ENCODE assay signal across 10 mouse cellular contexts in the genomic region with DNA sequence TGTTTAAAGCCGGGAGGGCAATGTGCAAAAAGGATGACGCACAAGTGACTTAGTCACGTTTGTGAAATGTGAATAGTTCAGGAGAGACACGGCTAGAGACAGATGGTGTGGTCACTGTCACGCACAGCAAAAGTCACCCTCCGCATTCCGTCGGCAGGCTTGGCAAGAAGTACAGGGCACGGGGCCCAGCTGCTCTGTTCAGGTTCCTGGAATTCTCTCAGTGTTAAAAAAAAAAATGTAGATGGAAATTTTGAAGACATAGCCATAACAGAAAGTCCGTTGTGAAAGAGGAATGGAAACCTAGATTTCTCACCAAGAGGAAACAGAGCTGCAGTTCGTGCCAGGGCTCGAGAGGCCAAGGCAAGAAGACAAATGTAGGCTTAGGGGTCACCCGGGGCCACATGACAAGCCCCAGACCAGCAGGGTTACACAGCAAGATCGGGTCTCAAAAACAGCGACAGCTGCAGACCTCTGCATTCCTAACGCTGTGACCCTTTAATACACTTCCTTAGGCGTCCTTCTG. TPM values are rescaled to one million over a fixed set of nuclear protein-coding genes. Genes with fewer than 3 reads are reported as not detected.
DNase-seq lines count a peak whose midpoint lies in the region; ATAC-seq lines count a peak whose summit lies in the region.
"Had no signal": no experiment of that assay in that cellular context is flagged by ENCODE, and none has a peak within 500 bp of the region (broad histone marks: within the 10 kb centered on the region; RNA-seq: fewer than 3 reads in every experiment).

No protein-coding gene starts in this region.

- H3K9ac ChIP-seq in embryonic facial prominence, embryonic 14.5 days (ENCODE audit: low read depth, low read length), result no peak overlapping the region
- H3K9ac ChIP-seq in forebrain, embryonic 13.5 days, result no peak overlapping the region

- no peaks in the 10 kb centered on the region for H3K9me3 ChIP-seq in embryonic facial prominence, embryonic 14.5 days (ENCODE audit: control insufficient read depth, low read length)
- H3K9me3 ChIP-seq in embryonic facial prominence, embryonic 10.5 days, result no peaks in the 10 kb centered on the region
- H3K9me3 ChIP-seq in forebrain, embryonic 13.5 days (replicated peaks), result no peaks in the 10 kb centered on the region

- peaks cover 11% of the 10 kb centered on the region for H3K4me1 ChIP-seq in embryonic facial prominence, embryonic 14.5 days (ENCODE audit: control insufficient read depth, insufficient read depth, low read length)
- H3K4me1 ChIP-seq in embryonic facial prominence, embryonic 10.5 days, result peaks cover 19% of the 10 kb centered on the region
- peaks cover 6% of the 10 kb centered on the region for H3K4me1 ChIP-seq in forebrain, embryonic 13.5 days

- no peaks in the 10 kb centered on the region for H3K27me3 ChIP-seq in embryonic facial prominence, embryonic 14.5 days (replicated peaks; ENCODE audit: control insufficient read depth, insufficient read depth, low read length)
- H3K27me3 ChIP-seq in embryonic facial prominence, embryonic 10.5 days (replicated peaks; ENCODE audit: low read depth, poor library complexity, severe bottlenecking), result no peaks in the 10 kb centered on the region
- no peaks in the 10 kb centered on the region for H3K27me3 ChIP-seq in forebrain, embryonic 13.5 days

- no peaks in the 10 kb centered on the region for H3K79me2 ChIP-seq in macrophage (ENCODE audit: inconsistent target)

- no peak overlapping the region for H3K4me3 ChIP-seq in embryonic facial prominence, embryonic 14.5 days (ENCODE audit: low read depth, low read length)
- H3K4me3 ChIP-seq in embryonic facial prominence, embryonic 10.5 days, result no peak overlapping the region
- 0 out of 2 replicates have a peak overlapping the region, but pooled peaks have one; percentile 5 for H3K4me3 ChIP-seq in macrophage (ENCODE audit: inconsistent target)
- no peak overlapping the region for H3K4me3 ChIP-seq in forebrain, embryonic 13.5 days

- H3K27ac ChIP-seq in embryonic facial prominence, embryonic 14.5 days (replicated peaks; ENCODE audit: low read depth, low read length), result peak overlapping the region; percentile 53; the same call in 1 of the 2 replicates
- no peak overlapping the region for H3K27ac ChIP-seq in embryonic facial prominence, embryonic 10.5 days (replicated peaks)
- peak overlapping the region; percentile 90 for H3K27ac ChIP-seq in macrophage
- H3K27ac ChIP-seq in forebrain, embryonic 13.5 days, result no peak overlapping the region

- WGBS in embryonic facial prominence, embryonic 14.5 days, result 39% methylated on average over 17 of the region's 17 CpGs
- 58% methylated on average over 17 of the region's 17 CpGs for WGBS in embryonic facial prominence, embryonic 10.5 days
- WGBS in macrophage (ENCODE audit: missing documents), result 2% methylated on average over 17 of the region's 17 CpGs
- 68% methylated on average over 17 of the region's 17 CpGs for WGBS in forebrain, embryonic 13.5 days

- ATAC-seq in embryonic facial prominence, embryonic 14.5 days (ENCODE audit: low read depth), result 0 out of 2 replicates have a peak, but pooled peaks have one; percentile 50
- ATAC-seq in forebrain, embryonic 13.5 days, result no peak

- peak overlapping the region; percentile 16; the same call in 1 of the 2 replicates for H3K4me2 ChIP-seq in embryonic facial prominence, embryonic 14.5 days (ENCODE audit: low read depth, low read length)
- H3K4me2 ChIP-seq in forebrain, embryonic 13.5 days, result no peak overlapping the region

- peaks cover 5% of the 10 kb centered on the region for H3K36me3 ChIP-seq in embryonic facial prominence, embryonic 14.5 days (ENCODE audit: control insufficient read depth, insufficient read depth, low read length)
- H3K36me3 ChIP-seq in embryonic facial prominence, embryonic 10.5 days (replicated peaks), result peaks cover 22% of the 10 kb centered on the region
- no peaks in the 10 kb centered on the region; the same call in 1 of the 2 replicates for H3K36me3 ChIP-seq in macrophage (ENCODE audit: inconsistent target)
- H3K36me3 ChIP-seq in forebrain, embryonic 13.5 days (ENCODE audit: poor library complexity, severe bottlenecking), result peaks cover 18% of the 10 kb centered on the region

- DNase-seq in embryonic facial prominence, embryonic 14.5 days (ENCODE audit: low spot score), result peak; percentile 56
- no peak for DNase-seq in embryonic facial prominence, embryonic 10.5 days (ENCODE audit: low spot score)
- peak; percentile 56 for DNase-seq in MN1 (ENCODE audit: low spot score)
- DNase-seq in fibroblast of lung, adult 2 months (ENCODE audit: low read depth), result peak; percentile 87
- peak; percentile 46 to 50 for DNase-seq in kidney, adult 8-10 months
- no peak for DNase-seq in retina, postnatal 1 day

RNA-seq across cellular contexts. Expression of a gene that starts 20.7 kb away (rescaled TPM):
- not detected in 2 replicates for polyA plus RNA-seq in embryonic facial prominence, embryonic 14.5 days (2014; fragmentation: Nextera tagmentation; extraction: Ambion mirVana)
- not detected in 2 replicates for polyA plus RNA-seq in embryonic facial prominence, embryonic 10.5 days (2016; fragmentation: Nextera tagmentation; extraction: Ambion mirVana)
- total RNA-seq in macrophage (2018; cell fraction: chromatin; rRNA removed), result not detected
- not detected for total RNA-seq in macrophage (2018; cell fraction: cytosol; rRNA removed)
- total RNA-seq in macrophage (2018; cell fraction: nucleus; rRNA removed), result not detected
- polyA plus RNA-seq in macrophage (2018), result not detected in 3 replicates
- not detected in 2 replicates for polyA plus RNA-seq in forebrain, embryonic 13.5 days (2015; fragmentation: Nextera tagmentation; extraction: Ambion mirVana)
- polyA plus RNA-seq: frontal cortex, adult 2 months; neural tube, embryonic 14.5 days had no signal

RNA-seq across cellular contexts. Expression of a gene that starts 21.2 kb away (rescaled TPM):
- polyA plus RNA-seq in embryonic facial prominence, embryonic 14.5 days (2014; fragmentation: Nextera tagmentation; extraction: Ambion mirVana), result 94.3 and 97.7 TPM in 2 replicates
- polyA plus RNA-seq in embryonic facial prominence, embryonic 10.5 days (2016; fragmentation: Nextera tagmentation; extraction: Ambion mirVana), result 151 and 152 TPM in 2 replicates
- 10 to 100 TPM; 24.1 to 84.7 (median 43.2) TPM for total RNA-seq in macrophage (2018; cell fraction: chromatin; rRNA removed)
- 10 to 100 TPM; 14.4 to 34.4 (median 22.4) TPM for total RNA-seq in macrophage (2018; cell fraction: cytosol; rRNA removed)
- total RNA-seq in macrophage (2018; cell fraction: nucleus; rRNA removed), result 10 to 100 TPM; 14.8 to 97.7 (median 33.0) TPM
- 17.8 to 41.1 TPM (median 31.9 TPM) in 3 replicates for polyA plus RNA-seq in macrophage (2018)
- polyA plus RNA-seq in forebrain, embryonic 13.5 days (2015; fragmentation: Nextera tagmentation; extraction: Ambion mirVana), result 150 and 157 TPM in 2 replicates

RNA-seq across cellular contexts. Expression of a gene that starts 30.3 kb away (rescaled TPM):
- polyA plus RNA-seq in embryonic facial prominence, embryonic 14.5 days (2014; fragmentation: Nextera tagmentation; extraction: Ambion mirVana), result not detected in 2 replicates
- 0.20 and 0.26 TPM in 2 replicates for polyA plus RNA-seq in embryonic facial prominence, embryonic 10.5 days (2016; fragmentation: Nextera tagmentation; extraction: Ambion mirVana)
- total RNA-seq in macrophage (2018; cell fraction: chromatin; rRNA removed), result not detected
- total RNA-seq in macrophage (2018; cell fraction: cytosol; rRNA removed), result not detected
- total RNA-seq in macrophage (2018; cell fraction: nucleus; rRNA removed), result not detected
- polyA plus RNA-seq in macrophage (2018), result not detected in 3 replicates
- not detected in 2 replicates for polyA plus RNA-seq in forebrain, embryonic 13.5 days (2015; fragmentation: Nextera tagmentation; extraction: Ambion mirVana)
- polyA plus RNA-seq: frontal cortex, adult 2 months; neural tube, embryonic 14.5 days had no signal

RNA-seq across cellular contexts. Expression of a gene that starts 43.2 kb away (rescaled TPM):
- not detected in 2 replicates for polyA plus RNA-seq in embryonic facial prominence, embryonic 14.5 days (2014; fragmentation: Nextera tagmentation; extraction: Ambion mirVana)
- polyA plus RNA-seq in embryonic facial prominence, embryonic 10.5 days (2016; fragmentation: Nextera tagmentation; extraction: Ambion mirVana), result not detected in 2 replicates
- not detected for total RNA-seq in macrophage (2018; cell fraction: chromatin; rRNA removed)
- not detected for total RNA-seq in macrophage (2018; cell fraction: cytosol; rRNA removed)
- not detected for total RNA-seq in macrophage (2018; cell fraction: nucleus; rRNA removed)
- polyA plus RNA-seq in macrophage (2018), result not detected in 3 replicates
- not detected in 2 replicates for polyA plus RNA-seq in forebrain, embryonic 13.5 days (2015; fragmentation: Nextera tagmentation; extraction: Ambion mirVana)
- polyA plus RNA-seq: frontal cortex, adult 2 months; neural tube, embryonic 14.5 days had no signal

RNA-seq across cellular contexts. Expression of a gene that starts 57.9 kb away (rescaled TPM):
- 47.9 and 51.3 TPM in 2 replicates for polyA plus RNA-seq in embryonic facial prominence, embryonic 14.5 days (2014; fragmentation: Nextera tagmentation; extraction: Ambion mirVana)
- 64.5 and 64.6 TPM in 2 replicates for polyA plus RNA-seq in embryonic facial prominence, embryonic 10.5 days (2016; fragmentation: Nextera tagmentation; extraction: Ambion mirVana)
- total RNA-seq in macrophage (2018; cell fraction: chromatin; rRNA removed), result 100 to 1,000 TPM in 22 of 26 experiments, 10 to 100 TPM in 4; 92.6 to 179 (median 113) TPM
- total RNA-seq in macrophage (2018; cell fraction: cytosol; rRNA removed), result 10 to 100 TPM; 27.8 to 44.6 (median 35.7) TPM
- total RNA-seq in macrophage (2018; cell fraction: nucleus; rRNA removed), result 100 to 1,000 TPM in 8 of 26 experiments, 10 to 100 TPM in 18; 72.7 to 126 (median 94.3) TPM
- polyA plus RNA-seq in macrophage (2018), result 15.6 to 24.0 TPM (median 18.9 TPM) in 3 replicates
- 63.6 and 68.1 TPM in 2 replicates for polyA plus RNA-seq in forebrain, embryonic 13.5 days (2015; fragmentation: Nextera tagmentation; extraction: Ambion mirVana)

Comparison
In these comparisons a context has a peak if more than half of its experiments do, and no peak if none do; other contexts are left out.
1. DNase-seq: peak in embryonic facial prominence, embryonic 14.5 days (single experiment), MN1 (single experiment), fibroblast of lung, adult 2 months (single experiment) and kidney, adult 8-10 months (2 of 2); none in embryonic facial prominence, embryonic 10.5 days (single experiment) and retina, postnatal 1 day (single experiment).
2. H3K27ac ChIP-seq: peak in embryonic facial prominence, embryonic 14.5 days (single experiment) and macrophage (single experiment); none in embryonic facial prominence, embryonic 10.5 days (single experiment) and forebrain, embryonic 13.5 days (single experiment).